ENCODE assay signal across 16 mouse cellular contexts in genomic region chr2:84381997-84382396, GRCm38 (mm10).
"Had no signal": no experiment of that assay in that cellular context is flagged by ENCODE, and none has a peak within 500 bp of the region (broad histone marks: within the 10 kb centered on the region; RNA-seq: fewer than 3 reads in every experiment).

No protein-coding gene starts in this region.

- H3K4me3 ChIP-seq: layer of hippocampus, adult 2 months; limb, embryonic 12.5 days; liver, embryonic 13.5 days; lung, embryonic 15.5 days; megakaryocyte, embryonic 14.5 days; midbrain, embryonic 15.5 days; neural tube, embryonic 13.5 days had no signal

- H3K4me1 ChIP-seq: megakaryocyte, embryonic 14.5 days; midbrain, embryonic 15.5 days had no signal

- DNase-seq: kidney, adult 18-20 months; kidney, postnatal 10 days; kidney, postnatal 4 days; liver; liver, embryonic 13.5 days; liver, postnatal 0 days; right cerebral cortex, adult 18-20 months; right cerebral cortex, postnatal 4 days; thymus, postnatal 14 days had no signal

- H3K36me3 ChIP-seq: limb, embryonic 12.5 days; liver, embryonic 13.5 days; lung, embryonic 15.5 days; midbrain, embryonic 15.5 days; neural tube, embryonic 13.5 days had no signal

- H3K27me3 ChIP-seq: limb, embryonic 12.5 days; liver, embryonic 13.5 days; lung, embryonic 15.5 days; megakaryocyte, embryonic 14.5 days; midbrain, embryonic 15.5 days; neural tube, embryonic 13.5 days had no signal

- ATAC-seq: liver, postnatal 0 days; midbrain, embryonic 15.5 days had no signal

- H3K9me3 ChIP-seq: limb, embryonic 12.5 days; liver, embryonic 13.5 days; lung, embryonic 15.5 days; megakaryocyte, embryonic 14.5 days; midbrain, embryonic 15.5 days; neural tube, embryonic 13.5 days had no signal

- H3K4me2 ChIP-seq: limb, embryonic 12.5 days; liver, embryonic 13.5 days; lung, embryonic 15.5 days; midbrain, embryonic 11.5 days; midbrain, embryonic 15.5 days; neural tube, embryonic 13.5 days had no signal

- H3K27ac ChIP-seq: layer of hippocampus, adult 2 months; limb, embryonic 12.5 days; liver, embryonic 13.5 days; lung, embryonic 15.5 days; midbrain, embryonic 15.5 days; neural tube, embryonic 13.5 days had no signal

- H3K9ac ChIP-seq: limb, embryonic 12.5 days; liver, embryonic 13.5 days; liver, postnatal 0 days; lung, embryonic 15.5 days; midbrain, embryonic 15.5 days; neural tube, embryonic 13.5 days had no signal
